Mouse (Mus musculus) spleen, postnatal 4 days (tissue): ENCODE data around the gene Slco6d1.
"Not testable (repeated sequence)": the region's sequence is repeated elsewhere in the genome, so short reads cannot be mapped to it uniquely, and the experiment has no call there.

Experiments used
- DNase-seq, 2 experiments: peaks; one replicate each; pipeline ENCODE4 v3.0.0; 2022; ENCODE audit warnings: low spot score in 2 of 2

The Slco6d1 gene

GRCm38 (mm10) chr1:98420824-98421223, at the start of gene Slco6d1:
Gene Slco6d1, plus strand, starts transcription at chr1:98421124.
- no peak for DNase-seq

DNA sequence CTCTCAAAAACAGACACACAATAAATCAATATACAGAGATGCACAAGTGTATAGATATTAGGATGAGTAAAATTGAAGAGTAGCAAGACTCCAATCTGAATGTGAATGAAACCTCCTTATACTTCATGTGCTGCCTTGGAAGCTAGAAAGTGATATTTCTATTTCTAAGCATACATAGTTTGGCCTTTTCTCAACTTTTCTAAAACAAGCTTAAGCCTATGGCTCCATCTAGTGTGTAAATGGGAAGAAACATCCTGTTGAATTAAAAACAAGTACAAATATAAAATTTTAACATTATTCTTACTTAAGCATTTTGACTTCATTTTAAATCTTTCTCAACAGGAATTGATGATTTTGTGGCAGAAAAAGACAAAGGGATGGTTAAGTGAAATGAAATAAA, 28.9 kb upstream of the Slco6d1 start:
- no peak for DNase-seq

DNA sequence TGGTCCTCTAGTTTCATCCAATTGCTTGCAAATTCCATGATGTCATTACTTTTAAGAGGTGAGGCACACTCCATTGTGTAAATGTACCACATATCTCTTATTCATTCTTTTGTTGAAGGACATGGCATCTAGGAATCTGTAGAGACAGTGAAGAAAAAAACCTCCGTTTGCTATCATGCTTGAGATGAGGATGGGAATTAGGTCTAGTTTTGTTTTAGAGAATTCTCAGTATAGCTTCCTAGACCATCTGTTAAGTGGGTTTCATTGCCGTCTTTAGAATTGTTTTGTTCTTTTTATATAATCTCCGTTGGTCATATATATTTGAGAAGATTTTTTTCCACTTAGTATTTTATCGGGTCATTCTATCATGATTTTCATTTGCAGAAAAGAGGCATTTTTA, 27.0 kb downstream of the Slco6d1 start:
- no peak for DNase-seq

DNA sequence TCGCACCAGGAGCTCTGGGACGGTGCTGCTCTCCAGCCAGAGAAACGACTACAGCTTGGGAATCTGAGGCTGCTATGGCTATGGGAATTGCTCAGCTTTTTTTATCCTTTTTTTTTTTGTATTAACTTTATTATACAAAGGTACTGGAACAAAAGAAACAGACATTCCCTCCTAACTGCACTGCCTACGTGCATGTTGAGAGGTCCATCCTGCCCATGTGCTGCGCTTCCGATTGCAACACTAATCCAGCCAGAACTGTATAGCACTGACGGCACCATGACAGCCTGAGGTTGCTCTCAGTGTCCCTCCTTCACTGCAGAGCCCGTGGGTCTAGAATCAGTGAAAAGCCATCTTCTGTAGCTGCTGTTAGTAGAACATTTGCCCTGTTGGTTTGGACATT, 38.3 kb downstream of the Slco6d1 start:
- DNase-seq: not testable (repeated sequence)

DNA sequence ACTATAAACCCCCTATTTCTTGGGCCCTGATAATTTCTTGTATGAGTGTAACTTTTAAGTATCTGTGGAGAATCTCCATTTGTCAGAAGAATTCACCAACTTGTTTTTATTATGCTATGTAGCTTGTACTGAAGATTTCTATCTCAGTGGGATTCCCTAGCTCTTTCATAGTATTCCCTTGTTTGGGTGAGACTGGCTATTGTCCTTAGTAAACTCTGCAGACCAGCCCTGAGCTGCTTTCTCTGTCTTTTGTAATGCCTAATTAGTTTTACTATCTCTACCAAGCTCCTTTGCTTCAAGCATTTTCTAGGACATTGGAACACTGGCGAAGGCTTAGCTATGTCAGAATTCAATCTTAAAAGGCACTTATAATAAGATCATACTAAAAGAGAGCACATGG, 55.5 kb downstream of the Slco6d1 start:
- DNase-seq: not testable (repeated sequence)

DNA sequence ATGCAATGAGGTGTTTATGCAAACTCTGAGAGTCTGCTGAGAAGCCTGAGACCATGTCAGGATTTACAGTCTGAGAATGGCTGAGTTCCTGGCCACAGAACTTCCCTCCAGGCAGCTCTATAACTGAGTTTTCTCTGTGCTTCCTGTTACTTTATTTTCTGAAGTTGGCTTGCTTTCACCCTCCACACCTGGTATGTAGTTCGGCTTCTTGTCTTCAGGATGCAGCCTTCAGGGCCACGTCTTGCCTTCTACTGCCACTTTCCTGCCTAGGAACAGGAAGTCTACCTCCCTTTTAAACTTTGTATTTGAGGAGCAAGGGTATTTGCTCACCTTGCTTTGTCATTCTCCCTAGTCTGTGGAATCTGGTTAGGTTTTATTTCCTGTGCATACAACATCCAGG, 58.3 kb downstream of the Slco6d1 start:
- DNase-seq: no peak

- DNase-seq: no peak
These were observed 85.1 kb downstream of the Slco6d1 start for GRCm38 (mm10) chr1:98505982-98506381.

DNA sequence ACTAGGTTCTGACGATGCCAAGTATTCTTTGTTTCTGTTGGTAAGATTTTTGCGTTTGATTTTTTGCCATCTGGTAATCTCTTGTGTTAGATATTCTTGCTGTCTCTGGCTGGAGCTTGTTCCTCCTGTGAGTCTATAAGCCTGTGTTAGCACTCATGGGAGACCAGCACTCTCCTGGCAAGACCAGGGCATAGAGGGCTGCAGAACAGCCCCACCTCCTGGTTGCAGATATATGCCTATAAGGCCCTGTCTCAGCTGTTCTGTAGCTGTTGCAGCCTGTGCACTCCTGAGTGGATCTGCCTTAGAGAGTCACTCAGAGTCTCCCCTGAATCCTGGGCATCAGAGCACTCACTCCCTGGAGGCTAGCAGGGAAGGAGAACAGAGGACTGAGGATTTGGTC, 102.1 kb downstream of the Slco6d1 start:
- DNase-seq: no peak

DNA sequence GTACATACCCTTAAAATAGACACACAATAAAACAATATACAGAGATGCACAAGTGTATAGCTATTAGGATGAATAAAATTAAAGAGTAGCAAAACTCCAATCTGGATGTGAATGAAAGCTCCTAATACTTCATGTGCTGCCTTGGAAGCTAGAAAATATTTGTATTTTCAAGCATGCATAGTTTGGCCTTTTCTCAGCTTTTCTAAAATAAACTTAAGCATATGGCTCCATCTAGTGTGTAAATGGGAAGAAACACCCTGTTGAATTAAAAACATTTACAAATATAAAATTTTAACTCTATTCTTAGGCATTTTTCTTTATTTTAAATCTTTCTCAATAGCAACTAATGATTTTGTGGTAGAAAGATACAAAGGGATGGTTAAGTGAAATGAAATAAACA, 102.6 kb downstream of the Slco6d1 start:
- DNase-seq: no peak

DNA sequence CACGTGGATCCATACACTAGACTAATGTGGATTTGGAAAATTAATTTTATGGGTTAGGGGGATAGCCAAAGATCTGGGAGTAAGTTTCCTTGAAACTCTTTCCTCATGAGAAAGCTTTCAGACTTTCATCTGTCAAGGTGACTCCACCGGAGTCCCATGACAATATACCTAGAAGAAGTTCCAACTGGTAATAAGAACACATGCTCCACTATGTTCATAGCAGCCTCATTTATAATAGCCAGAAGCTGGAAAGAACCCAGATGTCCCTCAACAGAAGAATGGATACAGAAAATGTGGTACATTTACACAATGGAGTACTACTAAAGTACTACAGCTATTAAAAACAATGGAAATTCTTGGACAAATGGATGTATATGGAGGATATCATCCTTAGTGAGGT, 107.4 kb downstream of the Slco6d1 start:
- not testable (repeated sequence) for DNase-seq

GRCm38 (mm10) chr1:98545372-98545771, 124.4 kb downstream of the Slco6d1 start:
- DNase-seq: no peak

DNA sequence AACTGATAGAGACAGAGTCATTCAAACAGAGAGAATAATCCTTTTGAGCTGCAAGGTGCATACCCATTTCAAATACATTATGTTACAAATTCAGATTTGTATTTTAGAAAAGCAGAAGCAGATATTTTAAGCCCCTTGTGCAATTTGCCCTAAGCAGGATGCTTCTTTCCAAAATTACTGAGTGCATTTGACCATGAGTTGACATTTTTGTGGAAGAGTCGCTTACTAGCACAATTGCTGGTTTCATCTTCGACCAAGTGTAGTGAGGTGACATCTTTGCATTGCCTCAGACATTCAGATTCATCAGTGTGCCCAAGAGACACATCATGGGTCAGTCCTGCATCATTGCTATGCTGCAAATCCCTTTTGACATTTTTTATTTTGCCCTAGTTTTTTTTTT, 133.5 kb downstream of the Slco6d1 start:
- DNase-seq: no peak

DNA sequence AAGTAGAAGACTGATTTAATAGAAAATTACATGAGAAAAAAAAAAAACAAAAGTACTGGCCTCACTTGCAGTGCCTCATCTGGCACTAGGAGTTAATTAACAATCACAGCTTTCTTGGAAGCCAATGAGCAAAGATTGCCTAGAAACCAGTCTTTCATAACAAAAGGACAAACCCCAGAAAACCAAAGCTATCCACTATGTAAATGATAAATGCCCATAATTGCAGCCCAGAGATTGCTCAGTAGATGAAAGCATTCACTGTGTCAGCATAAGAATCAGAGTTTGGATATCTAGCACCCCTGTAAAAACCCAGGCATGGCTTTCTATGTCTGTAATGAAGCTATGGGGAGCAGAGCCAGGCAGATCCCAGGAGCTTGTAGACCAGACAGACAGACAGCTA, 144.8 kb downstream of the Slco6d1 start:
- no peak for DNase-seq
